Mouse (Mus musculus) embryonic fibroblast, embryonic 13.5 days (primary cell): ENCODE measurements around the gene D10Jhu81e.

Experiments used
- CTCF ChIP-seq: IDR thresholded peaks from 2 replicates; pipeline ENCODE4 v1.5.1; 2011; ENCODE audit warnings: mild to moderate bottlenecking, control low read depth, low read length, moderate library complexity, borderline replicate concordance; ENCODE audit not compliant: insufficient read depth
- POLR2A ChIP-seq: IDR thresholded peaks from 2 replicates; pipeline ENCODE4 v1.6.1; 2011; ENCODE audit warnings: low read depth, mild to moderate bottlenecking, control low read depth, low read length, moderate library complexity

DNA sequence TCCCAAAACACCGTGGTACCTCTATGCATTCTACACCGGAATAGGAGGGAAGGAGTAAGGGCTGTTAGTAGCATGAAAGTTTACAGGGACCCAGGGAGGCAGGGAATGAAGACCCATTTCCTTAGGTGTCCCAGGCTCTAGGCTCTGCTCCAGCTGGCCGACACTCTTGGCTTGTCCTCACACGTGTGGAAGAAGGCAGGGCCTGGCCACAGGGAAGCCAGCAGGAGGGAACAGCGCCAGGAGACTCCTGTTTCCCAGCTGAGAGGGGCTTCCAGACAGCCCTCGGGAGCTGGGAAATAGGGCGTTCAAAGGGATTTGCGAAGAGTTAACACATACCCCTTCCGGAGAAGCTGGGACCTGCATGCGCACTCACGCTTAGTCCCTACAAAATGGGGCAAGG, 40.2 kb downstream of the D10Jhu81e start:
- no peak for TF ChIP-seq POLR2A
- no peak for TF ChIP-seq CTCF
